Mouse (Mus musculus) hindbrain, embryonic 13.5 days (tissue): ENCODE data around the gene Spats1. TPM values are rescaled to one million over a fixed set of nuclear protein-coding genes. Genes with fewer than 3 reads are reported as not detected.

Experiments
- polyA plus RNA-seq: library from polyadenylated mRNA; unstranded; fragments of >200 nt; fragmentation: Nextera tagmentation; extraction: Ambion mirVana; gene quantifications from 2 replicates; pipeline ENCODE4 v1.2.1, GENCODE M21; 2015

Spats1 gene
- polyA plus RNA-seq, 1 experiment from 2014 or later = 2.1 TPM

Other genes with a start within 250 kb of the Spats1 start
- gene Cdc5l, start 41.7 kb downstream of the Spats1 start, polyA plus RNA-seq = 67.9 and 68.7 TPM in 2 replicates
- gene Aars2, start 31.4 kb upstream of the Spats1 start, polyA plus RNA-seq = 17.4 and 19.1 TPM in 2 replicates
- 3.0 TPM in 2 replicates for gene Tcte1, start 48.0 kb upstream of the Spats1 start, polyA plus RNA-seq
- 26.6 and 27.3 TPM in 2 replicates for gene Tmem151b, start 74.3 kb upstream of the Spats1 start, polyA plus RNA-seq
- 5.6 and 6.5 TPM in 2 replicates for gene Nfkbie, start 80.3 kb upstream of the Spats1 start, polyA plus RNA-seq
- gene Slc35b2, start 88.5 kb upstream of the Spats1 start, polyA plus RNA-seq = 86.5 and 91.1 TPM in 2 replicates
- gene Hsp90ab1, start 97.9 kb upstream of the Spats1 start, polyA plus RNA-seq = 1,593 and 1,619 TPM in 2 replicates
- 33.7 and 38.2 TPM in 2 replicates for gene Slc29a1, start 124.2 kb upstream of the Spats1 start, polyA plus RNA-seq
- 0.47 and 0.67 TPM in 2 replicates for gene Mymx, start 126.7 kb upstream of the Spats1 start, polyA plus RNA-seq
- gene Capn11, start 183.9 kb upstream of the Spats1 start, polyA plus RNA-seq = 0.65 and 0.95 TPM in 2 replicates
- gene Mrpl14, start 210.9 kb upstream of the Spats1 start, polyA plus RNA-seq = 121 and 122 TPM in 2 replicates
- 123 and 139 TPM in 2 replicates for gene Tmem63b, start 211.5 kb upstream of the Spats1 start, polyA plus RNA-seq